Mouse (Mus musculus) ovary, postnatal 10 days (tissue): Measurements from ENCODE around the gene Coro1c.

ENCODE experiments used
- DNase-seq: peaks from one replicate; pipeline ENCODE4 v3.0.0; 2022; ENCODE audit warnings: low spot score

The Coro1c gene

GRCm38 (mm10) chr5:113855696-113856095, 52.9 kb downstream of the Coro1c start:
- no peak for DNase-seq

- DNase-seq, result no peak
Measured at GRCm38 (mm10) chr5:113855117-113855516, 53.4 kb downstream of the Coro1c start.

- peak; percentile 82 for DNase-seq
Measured at GRCm38 (mm10) chr5:113854494-113854893, 54.1 kb downstream of the Coro1c start.

GRCm38 (mm10) chr5:113853541-113853940, 55.0 kb downstream of the Coro1c start:
- DNase-seq, result no peak

- DNase-seq, result no peak
Measured at GRCm38 (mm10) chr5:113852463-113852862, 56.1 kb downstream of the Coro1c start.

GRCm38 (mm10) chr5:113850680-113851230, 57.8 kb downstream of the Coro1c start:
- DNase-seq, result no peak

- no peak for DNase-seq
Measured at GRCm38 (mm10) chr5:113847636-113848035, 60.9 kb downstream of the Coro1c start.

- no peak for DNase-seq
Measured at GRCm38 (mm10) chr5:113846656-113847055, 61.9 kb downstream of the Coro1c start.

- no peak for DNase-seq
Measured at GRCm38 (mm10) chr5:113845627-113846026, 62.9 kb downstream of the Coro1c start.

GRCm38 (mm10) chr5:113844721-113845120, 63.8 kb downstream of the Coro1c start:
- peak; percentile 47 for DNase-seq

- DNase-seq, result no peak
Measured at GRCm38 (mm10) chr5:113844106-113844505, 64.5 kb downstream of the Coro1c start.

- DNase-seq, result no peak
Measured at GRCm38 (mm10) chr5:113842906-113843305, 65.7 kb downstream of the Coro1c start.

GRCm38 (mm10) chr5:113842244-113842643, 66.3 kb downstream of the Coro1c start:
- DNase-seq, result no peak

GRCm38 (mm10) chr5:113841243-113842225, 67.0 kb downstream of the Coro1c start:
- no peak for DNase-seq

- DNase-seq, result no peak
Measured at GRCm38 (mm10) chr5:113840443-113840842, 68.1 kb downstream of the Coro1c start.

- no peak for DNase-seq
Measured at GRCm38 (mm10) chr5:113836961-113837360, 71.6 kb downstream of the Coro1c start.

- no peak for DNase-seq
Measured at GRCm38 (mm10) chr5:113833316-113833947, 75.1 kb downstream of the Coro1c start.

- no peak for DNase-seq
Measured at GRCm38 (mm10) chr5:113832490-113832901, 76.1 kb downstream of the Coro1c start, which contains the start of gene Selplg. TSS of gene Selplg (minus strand) at chr5:113832644.

- no peak for DNase-seq
Measured at GRCm38 (mm10) chr5:113831741-113832140, 76.8 kb downstream of the Coro1c start.

- no peak for DNase-seq
Measured at GRCm38 (mm10) chr5:113830796-113831195, 77.8 kb downstream of the Coro1c start.

- no peak for DNase-seq
Measured at GRCm38 (mm10) chr5:113830292-113830643, 78.3 kb downstream of the Coro1c start.

- DNase-seq, result no peak
Measured at GRCm38 (mm10) chr5:113829566-113830291, 78.8 kb downstream of the Coro1c start.
